In the genomic region with DNA sequence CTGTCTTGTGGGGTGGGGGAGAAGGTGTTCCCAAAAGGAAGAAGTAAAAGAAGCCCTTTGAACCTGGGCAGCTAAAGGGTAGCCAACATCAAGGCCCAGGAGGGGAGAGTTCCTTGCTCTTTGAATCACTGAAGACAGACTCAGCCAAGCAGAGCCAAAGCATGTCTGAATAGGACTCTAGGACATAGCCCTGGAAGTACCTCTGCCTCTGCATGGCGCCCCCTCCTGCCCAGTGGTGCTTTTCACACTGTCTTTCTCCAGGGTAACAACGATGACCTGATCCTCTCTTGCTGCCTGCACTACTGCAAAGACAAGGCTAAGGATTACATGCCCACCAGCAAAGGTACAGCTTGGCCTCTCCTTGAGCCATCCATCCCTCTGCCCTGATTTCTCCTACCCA, we compare ENCODE assay signal across 8 mouse cellular contexts. TPM values are rescaled to one million over a fixed set of nuclear protein-coding genes. Genes with fewer than 3 reads are reported as not detected.
DNase-seq lines count a peak whose midpoint lies in the region; ATAC-seq and TF ChIP-seq lines count a peak whose summit lies in the region.

No protein-coding gene starts in this region.

- peak; percentile 71 for TF ChIP-seq CTCF in lung, adult 2 months (IDR thresholded peaks at IDR 0.05; ENCODE audit: insufficient read depth, low read length)
- TF ChIP-seq CTCF in bone marrow, adult 2 months (IDR thresholded peaks at IDR 0.05; ENCODE audit: control insufficient read depth, insufficient read depth, low read length): peak; percentile 66
- peak; percentile 71 for TF ChIP-seq CTCF in kidney, adult 2 months (conservative IDR thresholded peaks at IDR 0.05; ENCODE audit: insufficient read depth, insufficient read length, low read depth, low read length)

- no peak overlapping the region for H3K4me2 ChIP-seq in stomach, embryonic 15.5 days
- no peak overlapping the region for H3K4me2 ChIP-seq in midbrain, embryonic 13.5 days (replicated peaks)

- peaks cover 5% of the 10 kb centered on the region for H3K4me1 ChIP-seq in lung, adult 2 months (ENCODE audit: control insufficient read depth, insufficient read depth, low read length)
- peaks cover 3% of the 10 kb centered on the region for H3K4me1 ChIP-seq in bone marrow, adult 2 months (ENCODE audit: control insufficient read depth, insufficient read depth, low read length)
- H3K4me1 ChIP-seq in kidney, adult 2 months (ENCODE audit: control insufficient read depth, insufficient read depth, low read length): peaks cover 10% of the 10 kb centered on the region; the same call in 1 of the 2 replicates
- peaks cover 74% of the 10 kb centered on the region for H3K4me1 ChIP-seq in stomach, embryonic 15.5 days
- H3K4me1 ChIP-seq in midbrain, embryonic 13.5 days (replicated peaks): no peaks in the 10 kb centered on the region

- no peaks in the 10 kb centered on the region; the same call in 1 of the 2 replicates for H3K36me3 ChIP-seq in kidney, adult 2 months (ENCODE audit: control insufficient read depth, insufficient read depth, low read length)
- H3K36me3 ChIP-seq in stomach, embryonic 15.5 days: peaks cover 20% of the 10 kb centered on the region; the same call in 1 of the 2 replicates
- H3K36me3 ChIP-seq in midbrain, embryonic 13.5 days: peaks cover 57% of the 10 kb centered on the region

- DNase-seq in lung, adult 2 months: no peak
- DNase-seq in lung, postnatal 25 days (ENCODE audit: low spot score): no peak
- DNase-seq in kidney, adult 2 months: peak; percentile 68
- DNase-seq in yolk sac, embryonic 10.5 days (ENCODE audit: low spot score): no peak
- no peak for DNase-seq in layer of hippocampus, adult 8-10 months (ENCODE audit: low spot score in 2 of 2)

- H3K27ac ChIP-seq in bone marrow, adult 2 months (ENCODE audit: control insufficient read depth, insufficient read depth, low read depth, low read length, poor library complexity): no peak overlapping the region
- no peak overlapping the region for H3K27ac ChIP-seq in kidney, adult 2 months (ENCODE audit: insufficient read depth, low read depth, low read length)
- H3K27ac ChIP-seq in stomach, embryonic 15.5 days: 0 out of 2 replicates have a peak overlapping the region, but pooled peaks have one; percentile 78
- no peak overlapping the region for H3K27ac ChIP-seq in midbrain, embryonic 13.5 days

- TF ChIP-seq POLR2A in lung, adult 2 months (IDR thresholded peaks at IDR 0.05; ENCODE audit: borderline replicate concordance, extremely low read depth, low read depth, low read length): no peak
- TF ChIP-seq POLR2A in bone marrow, adult 2 months (IDR thresholded peaks at IDR 0.05; ENCODE audit: borderline replicate concordance, control insufficient read depth, low read depth, low read length): no peak
- TF ChIP-seq POLR2A in kidney, adult 2 months (IDR thresholded peaks at IDR 0.05; ENCODE audit: low read depth, low read length): no peak

- no peak for ATAC-seq in stomach, embryonic 15.5 days (ENCODE audit: insufficient read depth, low FRiP score, low read depth)
- ATAC-seq in midbrain, embryonic 13.5 days: no peak

- no peak overlapping the region for H3K4me3 ChIP-seq in lung, adult 2 months (replicated peaks; ENCODE audit: extremely low read depth, low read depth, low read length)
- no peak overlapping the region for H3K4me3 ChIP-seq in bone marrow, adult 2 months (replicated peaks; ENCODE audit: control insufficient read depth, low read depth, low read length)
- no peak overlapping the region for H3K4me3 ChIP-seq in kidney, adult 2 months (ENCODE audit: insufficient read depth, low read depth, low read length)
- no peak overlapping the region for H3K4me3 ChIP-seq in stomach, embryonic 15.5 days (replicated peaks)
- H3K4me3 ChIP-seq in midbrain, embryonic 13.5 days (replicated peaks): no peak overlapping the region

- H3K9me3 ChIP-seq in stomach, embryonic 15.5 days: no peaks in the 10 kb centered on the region
- H3K9me3 ChIP-seq in midbrain, embryonic 13.5 days: no peaks in the 10 kb centered on the region

- H3K9ac ChIP-seq in stomach, embryonic 15.5 days: no peak overlapping the region
- H3K9ac ChIP-seq in midbrain, embryonic 13.5 days (replicated peaks): no peak overlapping the region

- 50% methylated on average over 2 of the region's 2 CpGs for WGBS in lung, adult 2 months
- WGBS in bone marrow, adult 2 months: 55% methylated on average over 2 of the region's 2 CpGs
- WGBS in kidney, adult 2 months: 58% methylated on average over 2 of the region's 2 CpGs
- 64% methylated on average over 2 of the region's 2 CpGs for WGBS in stomach, embryonic 15.5 days
- WGBS in midbrain, embryonic 13.5 days: 67% methylated on average over 2 of the region's 2 CpGs

- H3K27me3 ChIP-seq in kidney, adult 2 months (replicated peaks; ENCODE audit: control insufficient read depth, insufficient read depth, low read length): no peaks in the 10 kb centered on the region
- H3K27me3 ChIP-seq in stomach, embryonic 15.5 days (replicated peaks): no peaks in the 10 kb centered on the region
- H3K27me3 ChIP-seq in midbrain, embryonic 13.5 days: peaks cover 21% of the 10 kb centered on the region

RNA-seq across cellular contexts. Expression of gene Hic1, which starts 9.8 kb away (rescaled TPM):
- polyA plus RNA-seq in lung, adult 2 months (2012; rRNA removed): 21.4 and 33.8 TPM in 2 replicates
- polyA plus RNA-seq in bone marrow, adult 2 months (2011; ENCODE audit: insufficient read depth, insufficient read length, low replicate concordance, missing spikeins): 0.36 TPM in 1 of 2 replicates, not detected in the other
- 8.6 and 12.6 TPM in 2 replicates for polyA plus RNA-seq in kidney, adult 2 months (2012; rRNA removed)
- polyA plus RNA-seq in stomach, embryonic 15.5 days (2015; fragmentation: Nextera tagmentation; extraction: Ambion mirVana): 25.3 and 28.0 TPM in 2 replicates
- 1 to 10 TPM; 2.9 to 4.9 (median 3.9) TPM for total RNA-seq in layer of hippocampus, adult 8-10 months (2022)
- 1.2 and 2.4 TPM in 2 replicates for polyA plus RNA-seq in midbrain, embryonic 13.5 days (2015; fragmentation: Nextera tagmentation; extraction: Ambion mirVana)

RNA-seq across cellular contexts. Expression of gene Ovca2, which starts 19.1 kb away (rescaled TPM):
- 15.3 and 21.1 TPM in 2 replicates for polyA plus RNA-seq in lung, adult 2 months (2012; rRNA removed)
- polyA plus RNA-seq in bone marrow, adult 2 months (2011; ENCODE audit: insufficient read depth, insufficient read length, low replicate concordance, missing spikeins): 5.6 and 20.8 TPM in 2 replicates
- 18.6 and 33.7 TPM in 2 replicates for polyA plus RNA-seq in kidney, adult 2 months (2012; rRNA removed)
- 21.0 and 22.2 TPM in 2 replicates for polyA plus RNA-seq in stomach, embryonic 15.5 days (2015; fragmentation: Nextera tagmentation; extraction: Ambion mirVana)
- total RNA-seq in layer of hippocampus, adult 8-10 months (2022): 10 to 100 TPM; 15.6 to 23.4 (median 19.8) TPM
- polyA plus RNA-seq in midbrain, embryonic 13.5 days (2015; fragmentation: Nextera tagmentation; extraction: Ambion mirVana): 19.8 and 22.4 TPM in 2 replicates

RNA-seq across cellular contexts. Expression of gene Dph1, which starts 31.5 kb away (rescaled TPM):
- 21.0 and 25.7 TPM in 2 replicates for polyA plus RNA-seq in lung, adult 2 months (2012; rRNA removed)
- polyA plus RNA-seq in bone marrow, adult 2 months (2011; ENCODE audit: insufficient read depth, insufficient read length, low replicate concordance, missing spikeins): 3.5 and 5.9 TPM in 2 replicates
- 40.2 and 46.7 TPM in 2 replicates for polyA plus RNA-seq in kidney, adult 2 months (2012; rRNA removed)
- polyA plus RNA-seq in stomach, embryonic 15.5 days (2015; fragmentation: Nextera tagmentation; extraction: Ambion mirVana): 18.4 and 21.3 TPM in 2 replicates
- total RNA-seq in layer of hippocampus, adult 8-10 months (2022): 10 to 100 TPM; 28.9 to 38.6 (median 30.9) TPM
- 14.9 and 15.4 TPM in 2 replicates for polyA plus RNA-seq in midbrain, embryonic 13.5 days (2015; fragmentation: Nextera tagmentation; extraction: Ambion mirVana)

RNA-seq across cellular contexts. Expression of gene Rtn4rl1, which starts 34.0 kb away (rescaled TPM):
- 11.6 and 12.5 TPM in 2 replicates for polyA plus RNA-seq in lung, adult 2 months (2012; rRNA removed)
- 0.65 and 0.85 TPM in 2 replicates for polyA plus RNA-seq in bone marrow, adult 2 months (2011; ENCODE audit: insufficient read depth, insufficient read length, low replicate concordance, missing spikeins)
- 11.3 and 12.7 TPM in 2 replicates for polyA plus RNA-seq in kidney, adult 2 months (2012; rRNA removed)
- polyA plus RNA-seq in stomach, embryonic 15.5 days (2015; fragmentation: Nextera tagmentation; extraction: Ambion mirVana): 2.2 and 2.3 TPM in 2 replicates
- total RNA-seq in layer of hippocampus, adult 8-10 months (2022): 100 to 1,000 TPM in 2 of 4 experiments, 10 to 100 TPM in 2; 80.7 to 110 (median 97.3) TPM
- 12.4 and 12.7 TPM in 2 replicates for polyA plus RNA-seq in midbrain, embryonic 13.5 days (2015; fragmentation: Nextera tagmentation; extraction: Ambion mirVana)
